Mouse (Mus musculus) heart, embryonic 15.5 days (tissue): ENCODE data around the gene Anxa9. TPM values are rescaled to one million over a fixed set of nuclear protein-coding genes. Genes with fewer than 3 reads are reported as not detected.
A peak's percentile ranks its signal among the peaks of the same experiment; 100 is the strongest.

Source experiments
- ATAC-seq: fragments of 200-750 bp; cut with Nextera tagmentation; replicated peaks from 2 replicates; pipeline ENCODE4 v1.8.0; 2017; ENCODE audit warnings: low read depth, moderate TSS enrichment; ENCODE audit not compliant: insufficient number of reproducible peaks, insufficient read depth, low FRiP score
- H3K27ac ChIP-seq: fragments of 300-500 bp; sonication (generic); 2 replicates; pipeline ENCODE4 v1.5.1; 2015; ENCODE audit warnings: mild to moderate bottlenecking, inconsistent platforms
- H3K27me3 ChIP-seq: fragments of 300-500 bp; sonication (generic); 2 replicates; pipeline ENCODE4 v1.6.1; 2015; ENCODE audit warnings: inconsistent platforms
- H3K36me3 ChIP-seq: fragments of 300-500 bp; sonication (generic); 2 replicates; pipeline ENCODE4 v1.6.1; 2015; ENCODE audit warnings: mild to moderate bottlenecking, inconsistent platforms
- H3K4me1 ChIP-seq: fragments of 300-500 bp; sonication (generic); replicated peaks from 2 replicates; pipeline ENCODE4 v1.6.1; 2015; ENCODE audit warnings: inconsistent platforms
- H3K4me2 ChIP-seq: fragments of 300-500 bp; sonication (generic); 2 replicates; pipeline ENCODE4 v1.6.1; 2015; ENCODE audit warnings: inconsistent platforms, mild to moderate bottlenecking, moderate library complexity
- H3K4me3 ChIP-seq: fragments of 300-500 bp; sonication (generic); 2 replicates; pipeline ENCODE4 v1.5.1; 2015; ENCODE audit warnings: mild to moderate bottlenecking, inconsistent platforms
- H3K9ac ChIP-seq: fragments of 300-500 bp; sonication (generic); 2 replicates; pipeline ENCODE4 v1.6.1; 2015; ENCODE audit warnings: mild to moderate bottlenecking, inconsistent platforms
- H3K9me3 ChIP-seq: fragments of 300-500 bp; sonication (generic); replicated peaks from 2 replicates; pipeline ENCODE4 v1.6.1; 2016; ENCODE audit warnings: inconsistent platforms
- WGBS: fragments of 180-500 bp; shearing (Covaris S2); methylation state at CpG from one replicate; pipeline ENCODE4 v1.1.7; 2015; ENCODE audit warnings: mixed read lengths; 5-methylcytosine and 5-hydroxymethylcytosine counted together
- polyA plus RNA-seq: library from polyadenylated mRNA; unstranded; fragments of >200 nt; fragmentation: Nextera tagmentation; extraction: Ambion mirVana; gene quantifications from 2 replicates; pipeline ENCODE4 v1.2.1, GENCODE M21; 2015

The Anxa9 gene
- polyA plus RNA-seq, 1 experiment from 2014 or later: 0.64 TPM

GRCm38 (mm10) chr3:95292899-95293298 is 14.1 kb downstream of the Anxa9 start:
- H3K4me3 ChIP-seq: no peak overlapping the region
- ATAC-seq: no peak
- H3K27me3 ChIP-seq: no peaks in the 10 kb centered on the region
- 91% methylated on average over 2 of the region's 2 CpGs for WGBS
- no peak overlapping the region for H3K4me2 ChIP-seq
- H3K27ac ChIP-seq: no peak overlapping the region
- peaks cover 33% of the 10 kb centered on the region; the same call in 1 of the 2 replicates for H3K36me3 ChIP-seq
- no peaks in the 10 kb centered on the region for H3K9me3 ChIP-seq
- H3K9ac ChIP-seq: no peak overlapping the region
- peaks cover 7% of the 10 kb centered on the region; the same call in 1 of the 2 replicates for H3K4me1 ChIP-seq

DNA sequence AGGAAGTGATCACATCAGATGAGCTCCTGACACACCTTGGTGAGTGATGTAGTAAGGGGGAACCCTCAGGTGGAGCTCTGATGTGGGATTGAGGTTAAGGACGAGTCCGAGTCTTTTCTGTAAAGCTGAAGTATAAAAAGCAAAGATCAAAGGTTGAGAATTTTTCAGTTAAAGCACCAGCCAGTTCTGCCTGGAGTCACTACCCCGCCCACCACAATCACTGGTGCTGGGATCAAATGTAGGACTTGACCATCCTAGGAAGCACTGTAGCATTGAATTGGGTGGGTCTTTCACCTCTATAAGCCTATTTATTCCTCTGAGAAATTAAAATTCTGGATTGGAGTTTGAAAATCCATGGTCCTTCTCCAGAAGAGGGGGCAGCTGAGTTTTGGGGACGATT is 15.9 kb downstream of the Anxa9 start:
- Histone ChIP-seq H3K36me3 (peaks cover 35% of the 10 kb centered on the region; the same call in 1 of the 2 replicates), H3K9ac (no peak overlapping the region), H3K4me2 (no peak overlapping the region), H3K9me3 (no peaks in the 10 kb centered on the region), H3K4me3 (no peak overlapping the region), H3K27ac (no peak overlapping the region), H3K27me3 (no peaks in the 10 kb centered on the region), H3K4me1 (peaks cover 3% of the 10 kb centered on the region; the same call in 1 of the 2 replicates)
- no peak for ATAC-seq
- WGBS: 76% methylated on average over 4 of the region's 4 CpGs

- ATAC-seq: no peak
- 77% methylated on average over 6 of the region's 6 CpGs for WGBS
These were observed 16.8 kb downstream of the Anxa9 start for GRCm38 (mm10) chr3:95290156-95290555.

GRCm38 (mm10) chr3:95289419-95289818 is 17.6 kb downstream of the Anxa9 start:
- Histone ChIP-seq H3K36me3 (peaks cover 24% of the 10 kb centered on the region; the same call in 1 of the 2 replicates), H3K4me2 (no peak overlapping the region)
- WGBS: 81% methylated on average over 4 of the region's 4 CpGs

More at GRCm38 (mm10) chr3:95290156-95290555, 16.8 kb downstream of the Anxa9 start:
- no peaks in the 10 kb centered on the region for H3K27me3 ChIP-seq
- H3K36me3 ChIP-seq: peaks cover 32% of the 10 kb centered on the region; the same call in 1 of the 2 replicates
- H3K4me2 ChIP-seq: no peak overlapping the region
- H3K9me3 ChIP-seq: no peaks in the 10 kb centered on the region
- H3K4me3 ChIP-seq: no peak overlapping the region
- no peak overlapping the region for H3K27ac ChIP-seq
- H3K4me1 ChIP-seq: no peaks in the 10 kb centered on the region
- H3K9ac ChIP-seq: no peak overlapping the region

GRCm38 (mm10) chr3:95287541-95287940 is 19.4 kb downstream of the Anxa9 start:
- Histone ChIP-seq H3K9me3 (no peaks in the 10 kb centered on the region), H3K9ac (no peak overlapping the region)
- no peak for ATAC-seq

More at GRCm38 (mm10) chr3:95289419-95289818, 17.6 kb downstream of the Anxa9 start:
- H3K27me3 ChIP-seq: no peaks in the 10 kb centered on the region
- H3K9ac ChIP-seq: no peak overlapping the region
- peaks cover 6% of the 10 kb centered on the region; the same call in 1 of the 2 replicates for H3K4me1 ChIP-seq
- no peak overlapping the region for H3K4me3 ChIP-seq
- ATAC-seq: no peak
- H3K9me3 ChIP-seq: no peaks in the 10 kb centered on the region
- H3K27ac ChIP-seq: no peak overlapping the region

DNA sequence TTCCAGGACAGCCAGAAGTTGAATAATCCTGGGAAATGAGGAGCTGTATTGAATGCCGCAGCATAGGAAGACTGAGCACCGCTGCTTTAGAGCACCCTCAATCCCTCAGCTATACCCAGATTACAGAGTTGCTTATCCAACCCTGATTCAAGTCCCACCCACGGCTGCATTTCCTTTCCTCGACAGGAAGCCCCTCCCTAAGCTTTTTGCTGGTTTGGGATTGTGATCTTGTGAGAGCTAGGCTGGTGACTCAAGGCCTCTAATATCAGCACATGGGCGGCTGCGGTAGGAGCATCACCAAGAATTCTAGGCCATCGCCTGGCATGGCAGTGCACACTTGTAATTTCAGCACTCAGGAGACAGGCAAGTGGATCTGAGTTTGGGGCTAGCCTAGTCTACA is 20.5 kb downstream of the Anxa9 start:
- no peaks in the 10 kb centered on the region for H3K27me3 ChIP-seq
- no peak overlapping the region for H3K27ac ChIP-seq
- no peak overlapping the region for H3K4me3 ChIP-seq
- H3K9me3 ChIP-seq: no peaks in the 10 kb centered on the region
- peaks cover 6% of the 10 kb centered on the region; the same call in 1 of the 2 replicates for H3K36me3 ChIP-seq
- no peak overlapping the region for H3K4me2 ChIP-seq
- H3K4me1 ChIP-seq: peaks cover 16% of the 10 kb centered on the region
- ATAC-seq: no peak
- no peak overlapping the region for H3K9ac ChIP-seq
- WGBS: 75% methylated on average over 7 of the region's 7 CpGs

More at GRCm38 (mm10) chr3:95287541-95287940, 19.4 kb downstream of the Anxa9 start:
- Histone ChIP-seq H3K4me1 (peaks cover 16% of the 10 kb centered on the region), H3K27ac (no peak overlapping the region), H3K4me3 (no peak overlapping the region), H3K27me3 (no peaks in the 10 kb centered on the region), H3K36me3 (peaks cover 9% of the 10 kb centered on the region; the same call in 1 of the 2 replicates), H3K4me2 (no peak overlapping the region)
- WGBS: 77% methylated on average over 3 of the region's 3 CpGs

GRCm38 (mm10) chr3:95286011-95286410 is 21.0 kb downstream of the Anxa9 start:
- no peak overlapping the region for H3K4me3 ChIP-seq
- no peak for ATAC-seq
- no peak overlapping the region for H3K27ac ChIP-seq
- no peak overlapping the region for H3K4me2 ChIP-seq
- peaks cover 6% of the 10 kb centered on the region; the same call in 1 of the 2 replicates for H3K36me3 ChIP-seq
- 66% methylated on average over 5 of the region's 5 CpGs for WGBS
- H3K27me3 ChIP-seq: no peaks in the 10 kb centered on the region
- H3K4me1 ChIP-seq: peaks cover 16% of the 10 kb centered on the region
- H3K9me3 ChIP-seq: no peaks in the 10 kb centered on the region
- H3K9ac ChIP-seq: no peak overlapping the region

GRCm38 (mm10) chr3:95285390-95285789 is 21.6 kb downstream of the Anxa9 start:
- H3K9ac ChIP-seq: no peak overlapping the region

DNA sequence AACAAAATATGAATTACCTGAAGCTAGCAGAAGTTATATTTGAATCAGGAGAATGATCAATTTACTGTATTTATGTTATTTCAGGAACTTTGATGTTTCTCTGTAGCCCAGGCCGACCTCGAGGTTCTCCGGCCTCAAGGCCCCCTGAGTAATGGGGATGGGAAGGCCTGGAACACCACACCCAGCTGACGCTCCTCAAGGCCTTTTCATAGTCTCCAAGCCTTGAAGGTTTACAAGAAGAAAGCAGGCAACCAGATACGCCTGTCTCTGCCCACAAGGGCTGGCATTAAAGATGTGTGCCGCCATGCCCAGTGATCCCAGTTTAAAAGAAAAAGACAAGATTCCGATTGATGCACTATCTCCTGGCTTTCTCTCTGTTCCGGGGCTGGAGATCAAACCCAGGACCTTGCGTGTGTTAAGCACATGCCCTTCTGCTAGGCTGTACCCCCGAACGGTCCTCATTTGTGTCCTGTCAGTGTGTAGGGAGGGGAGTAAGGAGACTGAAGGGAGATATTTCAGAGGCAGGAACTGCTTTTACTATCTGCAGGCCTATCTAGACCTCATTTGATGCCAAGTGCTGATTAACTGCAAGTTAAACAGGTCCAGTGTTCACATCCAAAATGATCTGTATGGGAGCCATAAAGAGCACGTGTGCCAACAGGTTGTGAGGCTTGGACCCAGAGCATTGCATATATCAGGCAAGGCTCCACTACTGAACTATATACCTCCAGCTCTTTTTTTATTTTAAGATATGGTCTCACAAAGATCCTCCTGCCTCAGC is 22.3 kb downstream of the Anxa9 start:
- H3K4me3 ChIP-seq: peak overlapping the region; percentile 86; the same call in 1 of the 2 replicates
- H3K9ac ChIP-seq: no peak overlapping the region
- peaks cover 20% of the 10 kb centered on the region for H3K4me1 ChIP-seq
- H3K9me3 ChIP-seq: no peaks in the 10 kb centered on the region
- peaks cover 6% of the 10 kb centered on the region; the same call in 1 of the 2 replicates for H3K36me3 ChIP-seq
- WGBS: 87% methylated on average over 12 of the region's 12 CpGs
- ATAC-seq: no peak
- peak overlapping the region; percentile 87 for H3K4me2 ChIP-seq
- H3K27me3 ChIP-seq: no peaks in the 10 kb centered on the region
- no peak overlapping the region for H3K27ac ChIP-seq

More at GRCm38 (mm10) chr3:95285390-95285789, 21.6 kb downstream of the Anxa9 start:
- ATAC-seq: no peak
- Histone ChIP-seq H3K36me3 (peaks cover 6% of the 10 kb centered on the region; the same call in 1 of the 2 replicates), H3K27me3 (no peaks in the 10 kb centered on the region), H3K4me3 (no peak overlapping the region), H3K4me2 (no peak overlapping the region), H3K9me3 (no peaks in the 10 kb centered on the region), H3K27ac (no peak overlapping the region), H3K4me1 (peaks cover 19% of the 10 kb centered on the region)
- WGBS: 91% methylated on average over 5 of the region's 5 CpGs

DNA sequence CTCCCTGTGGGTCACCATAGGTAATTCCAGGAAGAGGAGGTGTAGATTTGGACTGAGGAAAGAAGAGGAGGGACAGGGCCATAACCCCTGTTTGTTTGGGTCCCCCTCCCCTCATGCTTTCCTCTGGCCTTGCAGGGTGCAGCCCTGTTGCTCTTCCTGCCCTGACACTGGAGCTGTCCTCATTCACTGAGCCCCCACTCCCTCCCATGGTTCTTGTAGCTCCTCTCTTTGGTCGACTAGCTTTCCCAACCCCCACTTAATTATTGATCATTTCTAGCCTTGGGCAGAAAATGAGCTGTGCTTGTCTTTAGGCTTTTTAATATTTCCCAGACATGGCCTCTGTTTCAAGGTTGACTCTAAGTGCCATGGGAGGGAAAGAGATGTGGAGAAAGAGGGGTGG is 22.9 kb downstream of the Anxa9 start:
- 26% methylated on average over 1 of the region's 1 CpGs for WGBS
- no peaks in the 10 kb centered on the region for H3K9me3 ChIP-seq
- peaks cover 6% of the 10 kb centered on the region; the same call in 1 of the 2 replicates for H3K36me3 ChIP-seq
- ATAC-seq: no peak
- peak overlapping the region; percentile 86 for H3K4me3 ChIP-seq
- H3K4me2 ChIP-seq: peak overlapping the region; percentile 87
- H3K9ac ChIP-seq: peak overlapping the region; percentile 86; the same call in 1 of the 2 replicates
- H3K27ac ChIP-seq: peak overlapping the region; percentile 98
- H3K27me3 ChIP-seq: no peaks in the 10 kb centered on the region
- H3K4me1 ChIP-seq: peaks cover 20% of the 10 kb centered on the region

DNA sequence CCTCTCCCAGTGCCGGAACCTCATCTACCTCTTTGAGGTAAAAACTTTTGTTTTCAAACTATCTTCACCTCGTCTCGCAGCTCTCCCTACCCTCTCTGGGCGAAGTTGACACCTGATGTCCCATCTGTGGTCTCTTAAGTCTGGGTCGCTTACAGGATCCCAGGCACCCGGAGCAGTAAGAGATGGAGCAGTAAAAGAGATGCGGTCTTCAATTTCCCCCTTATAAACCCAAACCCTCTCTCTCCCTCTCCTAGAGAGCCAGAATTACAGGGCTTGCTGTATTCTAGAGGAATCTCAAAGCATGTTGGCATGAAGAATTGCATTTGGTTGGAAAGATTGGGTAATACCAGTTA is 23.4 kb downstream of the Anxa9 start:
- ATAC-seq: no peak
- Histone ChIP-seq H3K27ac (peak overlapping the region; percentile 98), H3K4me1 (peaks cover 20% of the 10 kb centered on the region), H3K36me3 (peaks cover 6% of the 10 kb centered on the region; the same call in 1 of the 2 replicates), H3K27me3 (no peaks in the 10 kb centered on the region), H3K9ac (peak overlapping the region; percentile 86), H3K9me3 (no peaks in the 10 kb centered on the region), H3K4me3 (peak overlapping the region; percentile 86), H3K4me2 (peak overlapping the region; percentile 87)
- 3% methylated on average over 7 of the region's 7 CpGs for WGBS
